Mouse (Mus musculus): ENCODE measurements at regions not wholly inside any gene's neighbourhood (a gene's known extent, or its start where the extent isn't known, plus 50 kb on each side); places are given as distances from the start of the nearest gene placed in this dataset.

GRCm38 (mm10) chr14:99366996-99367555 lies 68.6 kb downstream of the Klf5 start:
- no peak for TF ChIP-seq POLR2A (IDR thresholded peaks at IDR 0.05; ENCODE audit: control insufficient read depth, low read depth, low read length)
- TF ChIP-seq CTCF (IDR thresholded peaks at IDR 0.05; ENCODE audit: control insufficient read depth, insufficient read depth, insufficient replicate concordance, low read depth, low read length): no peak
